Mouse (Mus musculus) embryonic fibroblast, embryonic 13.5 days (primary cell): ENCODE data around the gene Pet2. TPM values are rescaled to one million over a fixed set of nuclear protein-coding genes. Genes with fewer than 3 reads are reported as not detected.

Experiments
- H3K27ac ChIP-seq: 2 replicates; pipeline ENCODE4 v1.5.1; 2012; ENCODE audit warnings: low read length, control low read depth, inconsistent platforms; ENCODE audit not compliant: insufficient read depth
- H3K4me1 ChIP-seq: 2 replicates; pipeline ENCODE4 v1.6.1; 2011; ENCODE audit warnings: low read length; ENCODE audit not compliant: control insufficient read depth, insufficient read depth
- H3K4me3 ChIP-seq: 2 replicates; pipeline ENCODE4 v1.5.1; 2011; ENCODE audit warnings: mild to moderate bottlenecking, control low read depth, low read length; ENCODE audit not compliant: insufficient read depth
- CTCF ChIP-seq: IDR thresholded peaks from 2 replicates; pipeline ENCODE4 v1.5.1; 2011; ENCODE audit warnings: mild to moderate bottlenecking, control low read depth, low read length, moderate library complexity, borderline replicate concordance; ENCODE audit not compliant: insufficient read depth
- POLR2A ChIP-seq: IDR thresholded peaks from 2 replicates; pipeline ENCODE4 v1.6.1; 2011; ENCODE audit warnings: low read depth, mild to moderate bottlenecking, control low read depth, low read length, moderate library complexity
- polyA plus RNA-seq: library from polyadenylated mRNA; stranded (reverse); fragments of >200 nt; gene quantifications from 2 replicates; pipeline ENCODE4 v1.2.4, GENCODE M21; 2011; ENCODE audit warnings: low read depth; ENCODE audit not compliant: missing spikeins, insufficient read length

Gene Pet2
- polyA plus RNA-seq: not detected in 2 replicates

DNA sequence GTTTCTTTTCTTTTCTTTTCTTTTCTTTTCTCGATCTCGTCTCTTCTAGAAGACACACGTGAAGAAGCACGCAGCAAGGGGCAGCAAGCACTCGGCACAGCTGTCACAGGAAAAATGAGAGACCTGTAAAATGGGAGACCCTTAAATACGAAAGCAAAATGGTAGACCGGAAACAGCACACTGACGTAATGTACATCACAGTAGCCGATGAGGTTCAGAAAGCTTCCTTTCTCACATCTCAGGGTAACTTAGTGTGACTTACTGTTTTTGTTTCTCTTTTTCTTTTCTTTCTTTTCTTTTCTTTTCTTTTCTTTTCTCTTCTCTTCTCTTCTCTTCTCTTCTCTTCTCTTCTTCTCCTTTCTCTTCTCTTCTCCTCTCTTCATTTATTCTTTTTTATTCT is at the start of gene Pet2:
Pet2 (minus strand) TSS at position 101 of the 400 bp plus-strand sequence.
- TF ChIP-seq POLR2A (no peak), CTCF (no peak)
- H3K4me1 ChIP-seq: no peaks in the 10 kb centered on the region

More for the DNA sequence above, at the start of gene Pet2:
- Histone ChIP-seq H3K27ac (no peak within 1 kb of the TSS), H3K4me3 (no peak within 1 kb of the TSS)
